Mouse (Mus musculus) mouse embryonic stem cell (cell line): Measurements from ENCODE around the gene Nsmce4a.

Experiments
- in situ Hi-C, 2 experiments: fragments of 300-500 bp; cut with MboI; formaldehyde crosslinking; loops; 1 replicate in 1 of 2; 3 replicates in 1 of 2; pipeline ENCODE4 v1.14.3; 2019 to 2020; ENCODE audit warnings: low sequenced_read_pairs in 2 of 2, low pct_unique_long_range_greater_than_20kb in 1 of 2, mixed read lengths in 1 of 2; ENCODE audit not compliant: unreplicated experiment in 1 of 2

Nsmce4a gene

DNA sequence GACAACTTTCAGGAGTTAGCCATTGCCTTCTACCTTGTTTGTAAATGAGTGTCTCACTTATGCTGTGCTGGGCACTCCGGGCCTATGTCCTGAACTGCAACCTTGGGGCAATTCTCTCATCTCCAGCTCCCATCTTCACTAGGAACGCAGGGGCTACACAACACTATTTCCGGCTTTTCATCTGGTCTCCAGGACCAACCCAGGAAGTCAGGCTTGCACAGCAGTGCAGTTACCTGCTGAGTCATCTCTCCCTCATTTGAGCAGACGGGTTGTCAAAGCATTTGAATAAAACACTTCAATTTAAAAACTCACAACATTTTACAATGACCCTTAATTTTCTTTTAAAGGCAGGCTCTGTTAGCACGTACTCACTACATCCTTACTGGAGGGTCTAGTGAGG is 62.7 kb downstream of the Nsmce4a start:
- in situ Hi-C loops: loop anchor here in 1 of 2 experiments (25.0 kb wide), 1 partner anchor 1098 kb away; no protein-coding TSS in a partner anchor

DNA sequence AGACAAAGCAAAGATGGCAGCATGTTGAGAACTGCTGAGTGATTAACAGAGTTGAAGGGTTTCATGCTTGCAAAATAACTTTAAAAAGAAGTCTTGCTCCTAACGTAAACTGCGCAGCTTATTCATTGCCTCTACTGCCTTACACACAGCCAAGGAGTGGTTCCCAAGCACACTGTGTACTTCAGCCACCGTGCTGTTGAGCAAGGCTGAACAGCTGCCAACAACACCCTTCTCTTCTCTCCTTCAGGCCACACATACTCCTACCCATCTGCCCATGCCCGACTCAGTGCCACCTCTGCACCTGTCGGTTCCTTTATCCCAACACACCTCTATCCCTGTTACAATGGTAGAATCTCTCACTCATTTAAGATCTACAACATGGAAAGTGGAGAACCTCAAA is 69.9 kb downstream of the Nsmce4a start:
- in situ Hi-C loops: loop anchor here in 1 of 2 experiments (25.0 kb wide), 1 partner anchor 1091 kb away; no protein-coding TSS in a partner anchor

DNA sequence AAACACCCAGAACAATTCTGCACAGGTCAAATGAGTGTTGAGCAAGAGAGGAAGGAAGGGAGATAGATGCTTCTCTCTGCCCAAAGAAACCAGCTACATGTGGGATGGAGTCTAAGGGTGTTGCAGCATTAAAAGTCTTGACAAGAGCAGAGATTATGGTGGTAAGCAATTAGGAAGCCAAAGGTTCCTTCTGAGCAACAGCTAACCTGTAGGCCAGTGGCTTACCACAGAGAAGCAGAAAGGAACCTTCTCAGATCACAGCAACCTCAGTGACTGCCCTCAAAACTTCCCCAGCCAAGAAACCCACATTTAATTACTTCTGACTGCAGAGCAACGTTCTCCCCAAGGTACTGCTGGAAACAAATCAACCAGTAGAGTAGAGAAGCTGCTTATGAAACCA is 71.4 kb downstream of the Nsmce4a start:
- in situ Hi-C loops: loop anchor here in 1 of 2 experiments (25.0 kb wide), 1 partner anchor 1089 kb away; no protein-coding TSS in a partner anchor

DNA sequence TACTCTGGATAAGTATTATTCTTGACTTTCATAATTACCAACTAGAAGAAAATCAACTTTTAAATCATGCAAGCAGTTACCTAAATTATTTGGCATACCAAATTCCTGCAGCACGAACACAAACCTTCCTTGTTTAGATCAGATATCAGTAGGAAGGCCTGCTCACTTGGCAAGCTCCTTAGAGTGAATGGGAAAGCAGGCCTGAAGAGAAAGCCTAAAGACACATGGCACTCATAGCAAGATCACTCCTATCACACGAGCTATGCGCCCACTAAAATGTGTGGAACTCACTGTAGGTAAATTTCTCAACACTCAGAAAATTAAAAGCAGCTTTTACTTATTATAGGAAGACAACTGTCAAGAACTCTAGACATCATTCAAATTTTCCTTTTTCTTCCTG is 79.6 kb downstream of the Nsmce4a start:
- in situ Hi-C loops: no loop called here

DNA sequence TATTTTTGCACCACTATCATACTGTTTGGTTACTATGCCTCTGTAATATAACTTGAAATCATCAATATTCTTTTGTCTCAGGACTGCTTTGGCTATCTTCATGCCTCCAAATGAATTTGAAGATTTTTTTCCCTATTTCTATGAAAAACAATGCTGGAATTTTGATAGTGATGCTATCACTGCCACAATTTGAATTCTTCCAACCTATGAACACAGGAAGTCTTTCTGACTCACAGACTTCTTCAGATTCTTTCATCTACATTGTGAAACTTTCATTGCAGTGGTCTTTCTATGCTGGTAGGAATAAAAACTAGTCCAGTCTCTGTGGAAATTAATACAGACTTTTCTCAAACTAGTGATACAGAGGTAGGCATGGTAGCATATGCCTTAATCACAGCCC is 80.9 kb downstream of the Nsmce4a start:
- in situ Hi-C loops: no loop called here
